10 mouse cellular contexts compared by ENCODE assay signal in genomic region chr9:119768585-119768984, GRCm38 (mm10). TPM values are rescaled to one million over a fixed set of nuclear protein-coding genes. Genes with fewer than 3 reads are reported as not detected.
DNase-seq lines count a peak whose midpoint lies in the region; TF ChIP-seq lines count a peak whose summit lies in the region.
"Had no signal": no experiment of that assay in that cellular context is flagged by ENCODE, and none has a peak within 500 bp of the region (broad histone marks: within the 10 kb centered on the region; RNA-seq: fewer than 3 reads in every experiment).

No protein-coding gene starts in this region.

- no peak overlapping the region for H3K4me3 ChIP-seq in ES-Bruce4 (ENCODE audit: low read depth, low read length)
- H3K4me3 ChIP-seq in cortical plate, adult 2 months (ENCODE audit: insufficient read depth, low read length): no peak overlapping the region
- H3K4me3 ChIP-seq: erythroblast, embryonic 14.5 days; limb, embryonic 12.5 days had no signal

- H3K27me3 ChIP-seq in ES-Bruce4 (ENCODE audit: control insufficient read depth, insufficient read depth, low read length, poor library complexity, severe bottlenecking): no peaks in the 10 kb centered on the region
- H3K27me3 ChIP-seq: limb, embryonic 12.5 days had no signal

- no peaks in the 10 kb centered on the region for H3K9me3 ChIP-seq in ES-Bruce4 (replicated peaks; ENCODE audit: control insufficient read depth, insufficient read depth, low read length, poor library complexity, severe bottlenecking)
- H3K9me3 ChIP-seq: limb, embryonic 12.5 days had no signal

- H3K27ac ChIP-seq in ES-Bruce4 (ENCODE audit: insufficient read depth, low read length): no peak overlapping the region
- H3K27ac ChIP-seq in cortical plate, adult 2 months (ENCODE audit: insufficient read depth, low read length): no peak overlapping the region
- H3K27ac ChIP-seq: limb, embryonic 12.5 days had no signal

- H3K36me3 ChIP-seq in ES-Bruce4 (ENCODE audit: control insufficient read depth, insufficient read depth, low read length, poor library complexity, severe bottlenecking): no peaks in the 10 kb centered on the region
- H3K36me3 ChIP-seq: limb, embryonic 12.5 days had no signal

- peak; percentile 79 for TF ChIP-seq CTCF in ES-Bruce4 (IDR thresholded peaks at IDR 0.05; ENCODE audit: low read depth, low read length)
- TF ChIP-seq CTCF in cortical plate, adult 2 months (IDR thresholded peaks at IDR 0.05; ENCODE audit: extremely low read depth, insufficient read depth, low read length): peak; percentile 40

- TF ChIP-seq EP300 in ES-Bruce4 (IDR thresholded peaks at IDR 0.05; ENCODE audit: insufficient read depth, low read depth, low read length): no peak

- H3K4me1 ChIP-seq in ES-Bruce4 (ENCODE audit: control insufficient read depth, insufficient read depth, low read length): no peaks in the 10 kb centered on the region
- H3K4me1 ChIP-seq in cortical plate, adult 2 months (ENCODE audit: control insufficient read depth, insufficient read depth, low read length): no peaks in the 10 kb centered on the region
- H3K4me1 ChIP-seq: limb, embryonic 12.5 days had no signal

- DNase-seq in heart, postnatal 4 days: peak; percentile 43
- no peak for DNase-seq in heart, adult 8-10 months (ENCODE audit: low spot score)
- peak; percentile 49 for DNase-seq in 416B (ENCODE audit: low read depth)
- DNase-seq in lung, postnatal 14 days: peak; percentile 46
- DNase-seq in urinary bladder, postnatal 25 days (ENCODE audit: low spot score): no peak
- no peak for DNase-seq in cerebellum, adult 11-12 months

- no peak overlapping the region for H3K9ac ChIP-seq in ES-Bruce4 (ENCODE audit: low read depth, poor library complexity, severe bottlenecking)
- H3K9ac ChIP-seq: limb, embryonic 12.5 days had no signal

- TF ChIP-seq POLR2A in ES-Bruce4 (IDR thresholded peaks at IDR 0.05; ENCODE audit: insufficient read depth, low read length): no peak
- TF ChIP-seq POLR2A in cortical plate, adult 2 months (IDR thresholded peaks at IDR 0.05; ENCODE audit: extremely low read depth, insufficient read depth, low read length): no peak

RNA-seq across cellular contexts. Expression of gene Scn10a, which starts 49.5 kb away (rescaled TPM):
- total RNA-seq in heart, postnatal 4 days (2021): 1 to 10 TPM; 1.7 to 1.8 TPM
- total RNA-seq in heart, adult 8-10 months (2022): 1 to 10 TPM in 1 of 4 experiments, under 1 TPM in 3; 0.65 to 1.0 (median 0.74) TPM
- polyA plus RNA-seq in ES-Bruce4 (2011; ENCODE audit: insufficient read depth, insufficient read length, low read depth, missing spikeins): not detected in 2 replicates
- polyA plus RNA-seq in cortical plate, adult 2 months (2012; rRNA removed): 0.04 and 0.10 TPM in 2 replicates
- polyA plus RNA-seq: erythroblast, embryonic 14.5 days had no signal

RNA-seq across cellular contexts. Expression of gene Scn11a, which starts 56.7 kb away (rescaled TPM):
- under 1 TPM; 0.09 to 0.14 TPM for total RNA-seq in heart, postnatal 4 days (2021)
- total RNA-seq in heart, adult 8-10 months (2022): under 1 TPM in 1 of 4 experiments, not detected in 3; 0.09 TPM
- not detected in 2 replicates for polyA plus RNA-seq in ES-Bruce4 (2011; ENCODE audit: insufficient read depth, insufficient read length, low read depth, missing spikeins)
- 0.06 TPM in 1 of 2 replicates, not detected in the other for polyA plus RNA-seq in cortical plate, adult 2 months (2012; rRNA removed)
- polyA plus RNA-seq: erythroblast, embryonic 14.5 days had no signal

Comparison
In these comparisons a context has a peak if more than half of its experiments do, and no peak if none do; other contexts are left out.
1. DNase-seq: peak in heart, postnatal 4 days (single experiment), 416B (single experiment) and lung, postnatal 14 days (single experiment); none in heart, adult 8-10 months (single experiment), urinary bladder, postnatal 25 days (single experiment) and cerebellum, adult 11-12 months (single experiment).